Mouse (Mus musculus) ES-Bruce4 (cell line): Measurements from ENCODE around the gene Sorl1.

ENCODE experiments used
- EP300 ChIP-seq: IDR thresholded peaks from 2 replicates; pipeline ENCODE4 v1.6.1; 2011; ENCODE audit warnings: low read depth, low read length; ENCODE audit not compliant: insufficient read depth
- POLR2A ChIP-seq: IDR thresholded peaks from one replicate; pipeline ENCODE4 v1.8.1; 2011; ENCODE audit warnings: low read length; ENCODE audit not compliant: insufficient read depth

GRCm38 (mm10) chr9:42075241-42075640 is 48.9 kb downstream of the Sorl1 start:
- TF ChIP-seq POLR2A = no peak
- TF ChIP-seq EP300 = no peak
